Mouse (Mus musculus) adrenal gland, postnatal 4 days (tissue): ENCODE data around the gene Nop9. TPM values are rescaled to one million over a fixed set of nuclear protein-coding genes. Genes with fewer than 3 reads are reported as not detected.
A peak's percentile ranks its signal among the peaks of the same experiment; 100 is the strongest.

Experiments used
- DNase-seq, 2 experiments: peaks; one replicate each; pipeline ENCODE4 v3.0.0; 2021 to 2022; ENCODE audit warnings: low spot score in 2 of 2, mixed read lengths in 2 of 2
- long read RNA-seq, 2 experiments: library from polyadenylated mRNA; stranded (forward); transcript quantifications; one replicate each; pipeline ENCODE4 v2.0.0; 2021
- total RNA-seq, 2 experiments: library from RNA; stranded (reverse); gene quantifications; 2 replicates each; pipeline ENCODE4 v1.2.3; 2021

Gene Nop9
- total RNA-seq = 10 to 100 TPM; 24.5 to 27.1 TPM
- long read RNA-seq, experiment 1, transcript Nop9-201 (10 exons, 3,694 nt) = major isoform, 44 of 57 reads
- long read RNA-seq, experiment 1, partial matches to known transcripts = 9 of 57 reads
- long read RNA-seq, experiment 1, other reads (novel, unspliced or antisense) = 4 of 57 reads
- long read RNA-seq, experiment 2, transcript Nop9-201 (10 exons, 3,694 nt) = major isoform, 94 of 110 reads
- long read RNA-seq, experiment 2, partial matches to known transcripts = 5 of 110 reads
- long read RNA-seq, experiment 2, other reads (novel, unspliced or antisense) = 11 of 110 reads

GRCm38 (mm10) chr14:55745180-55745860 is at the start of gene Nop9, which contains the start of gene Dhrs1:
Nop9 (plus strand) TSS chr14:55745693.
Dhrs1 (minus strand) TSS chr14:55745690.
- peak; percentile 74 to 80 for DNase-seq

- DNase-seq = no peak
These were observed 48.3 kb upstream of the Nop9 start for GRCm38 (mm10) chr14:55697226-55697625.

GRCm38 (mm10) chr14:55701131-55701530 is 44.4 kb upstream of the Nop9 start:
- DNase-seq = no peak

GRCm38 (mm10) chr14:55702761-55703160 is 42.7 kb upstream of the Nop9 start:
- DNase-seq = no peak

- DNase-seq = no peak
These were observed 39.4 kb upstream of the Nop9 start for GRCm38 (mm10) chr14:55706051-55706600.

- no peak for DNase-seq
These were observed 38.1 kb upstream of the Nop9 start for GRCm38 (mm10) chr14:55707397-55707796.

GRCm38 (mm10) chr14:55709509-55709908 is 36.0 kb upstream of the Nop9 start:
- DNase-seq = no peak

GRCm38 (mm10) chr14:55711786-55712185 is 33.7 kb upstream of the Nop9 start:
- DNase-seq = no peak

GRCm38 (mm10) chr14:55713007-55713728 is 32.3 kb upstream of the Nop9 start:
- no peak for DNase-seq

- DNase-seq = no peak
These were observed 31.8 kb upstream of the Nop9 start, which contains the start of gene Tgm1 for GRCm38 (mm10) chr14:55713729-55714122. Tgm1 (minus strand) TSS chr14:55713926.

GRCm38 (mm10) chr14:55714893-55715292 is 30.6 kb upstream of the Nop9 start:
- DNase-seq = no peak

- no peak for DNase-seq
These were observed 29.2 kb upstream of the Nop9 start for GRCm38 (mm10) chr14:55716271-55716670.

- no peak for DNase-seq
These were observed 28.6 kb upstream of the Nop9 start for GRCm38 (mm10) chr14:55716884-55717283.

GRCm38 (mm10) chr14:55719737-55720136 is 25.8 kb upstream of the Nop9 start:
- DNase-seq = no peak

- DNase-seq = no peak
These were observed 24.8 kb upstream of the Nop9 start for GRCm38 (mm10) chr14:55720666-55721065.

GRCm38 (mm10) chr14:55721076-55721475 is 24.4 kb upstream of the Nop9 start:
- no peak for DNase-seq

- peak; percentile 83 to 87 for DNase-seq
These were observed 23.6 kb upstream of the Nop9 start, which contains the start of gene Rabggta for GRCm38 (mm10) chr14:55721700-55722437. Rabggta (minus strand) TSS chr14:55722263.

- no peak for DNase-seq
These were observed 23.0 kb upstream of the Nop9 start for GRCm38 (mm10) chr14:55722438-55722945.

- DNase-seq = no peak
These were observed 22.1 kb upstream of the Nop9 start for GRCm38 (mm10) chr14:55723433-55723832.

- no peak for DNase-seq
These were observed 21.1 kb upstream of the Nop9 start for GRCm38 (mm10) chr14:55724411-55724871.
